Mouse (Mus musculus) 3134 (cell line): ENCODE data around the gene Pbx2.

Experiments
- DNase-seq: peaks from one replicate; pipeline ENCODE4 v3.0.0-alpha.2; 2011; ENCODE audit warnings: low spot score; ENCODE audit not compliant: insufficient read length; ENCODE audit errors: extremely low read depth

The Pbx2 gene

DNA sequence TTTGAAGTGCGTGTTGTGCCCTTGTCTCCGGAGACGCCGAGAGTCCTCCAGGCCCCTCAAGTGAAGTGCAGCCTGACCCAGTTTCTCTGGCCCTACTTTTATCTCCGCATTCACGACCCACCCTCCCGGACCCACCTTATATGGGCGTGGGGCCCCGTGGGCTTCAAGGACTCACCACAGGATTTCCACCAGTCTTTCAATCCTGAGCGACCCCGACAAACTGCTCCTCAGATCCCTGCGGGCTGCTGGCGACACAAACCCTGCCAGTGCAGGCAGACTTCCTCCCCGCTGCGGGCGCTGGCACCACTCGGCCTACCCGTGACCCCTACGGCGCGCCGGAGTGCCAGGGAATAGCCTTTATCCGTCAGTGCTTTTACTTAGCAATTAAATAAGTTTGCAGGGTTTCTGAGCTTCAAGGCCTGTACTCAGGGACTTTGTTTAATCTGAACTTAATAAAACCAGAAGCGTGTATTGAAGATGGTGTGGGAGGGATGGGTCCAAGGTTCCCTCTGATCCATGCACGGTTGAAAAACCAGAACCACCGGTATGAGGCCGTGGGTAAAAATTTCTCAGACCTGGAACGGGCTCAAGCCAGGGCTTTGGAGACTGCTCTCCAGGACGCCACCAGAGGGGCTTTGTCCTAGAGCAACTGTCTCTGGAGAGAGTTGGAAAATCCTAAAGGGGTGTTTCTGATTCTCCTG lies 37.0 kb downstream of the Pbx2 start, which contains the start of gene Ppt2:
TSS of gene Ppt2 (minus strand) at position 568 of the 701 bp plus-strand sequence.
- DNase-seq = no peak

DNA sequence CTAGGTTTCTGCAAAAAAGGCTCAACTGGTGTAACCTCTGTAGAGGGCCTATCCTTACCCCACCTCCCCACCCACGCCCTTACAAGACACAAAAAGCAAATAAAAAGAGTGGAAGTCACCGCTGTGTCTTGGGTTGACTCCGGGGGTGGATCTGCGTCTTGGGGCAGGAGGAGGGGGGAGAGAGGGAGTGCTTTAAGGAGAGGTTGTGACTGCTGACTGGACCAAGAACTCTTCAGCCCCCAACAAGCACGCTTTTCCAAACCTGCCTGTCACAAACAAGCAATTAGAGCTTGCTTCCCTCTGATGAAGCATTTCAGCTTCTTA lies 37.5 kb downstream of the Pbx2 start:
- no peak for DNase-seq

DNA sequence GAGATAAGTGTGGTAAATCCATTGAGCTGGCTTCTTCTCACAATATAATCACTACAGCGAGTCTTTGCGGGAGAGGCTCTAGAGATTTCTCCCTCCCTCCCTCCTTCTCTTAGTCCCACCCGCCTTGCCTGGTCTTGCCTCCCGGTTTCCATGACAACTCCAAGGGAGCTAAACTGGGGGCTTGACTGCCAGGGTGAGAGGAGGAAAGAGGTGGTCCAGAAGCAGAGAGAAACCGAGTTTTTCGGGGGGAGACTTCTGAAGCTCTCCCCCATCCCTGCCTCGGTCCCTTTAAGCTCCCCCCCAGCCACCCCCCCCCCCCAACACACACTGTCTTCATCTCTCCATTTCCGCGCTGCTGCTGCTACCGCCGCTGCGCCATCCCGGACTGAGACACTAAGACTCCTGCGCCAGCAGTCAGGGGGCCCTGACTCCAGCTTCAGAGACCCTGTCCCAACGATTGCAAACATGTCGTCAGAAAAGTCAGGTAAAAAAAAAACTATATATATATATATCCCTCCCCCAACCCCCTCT lies 38.2 kb downstream of the Pbx2 start, which contains the start of gene Prrt1:
TSS of gene Prrt1 (plus strand) at position 313 of the 531 bp plus-strand sequence.
- no peak for DNase-seq

DNA sequence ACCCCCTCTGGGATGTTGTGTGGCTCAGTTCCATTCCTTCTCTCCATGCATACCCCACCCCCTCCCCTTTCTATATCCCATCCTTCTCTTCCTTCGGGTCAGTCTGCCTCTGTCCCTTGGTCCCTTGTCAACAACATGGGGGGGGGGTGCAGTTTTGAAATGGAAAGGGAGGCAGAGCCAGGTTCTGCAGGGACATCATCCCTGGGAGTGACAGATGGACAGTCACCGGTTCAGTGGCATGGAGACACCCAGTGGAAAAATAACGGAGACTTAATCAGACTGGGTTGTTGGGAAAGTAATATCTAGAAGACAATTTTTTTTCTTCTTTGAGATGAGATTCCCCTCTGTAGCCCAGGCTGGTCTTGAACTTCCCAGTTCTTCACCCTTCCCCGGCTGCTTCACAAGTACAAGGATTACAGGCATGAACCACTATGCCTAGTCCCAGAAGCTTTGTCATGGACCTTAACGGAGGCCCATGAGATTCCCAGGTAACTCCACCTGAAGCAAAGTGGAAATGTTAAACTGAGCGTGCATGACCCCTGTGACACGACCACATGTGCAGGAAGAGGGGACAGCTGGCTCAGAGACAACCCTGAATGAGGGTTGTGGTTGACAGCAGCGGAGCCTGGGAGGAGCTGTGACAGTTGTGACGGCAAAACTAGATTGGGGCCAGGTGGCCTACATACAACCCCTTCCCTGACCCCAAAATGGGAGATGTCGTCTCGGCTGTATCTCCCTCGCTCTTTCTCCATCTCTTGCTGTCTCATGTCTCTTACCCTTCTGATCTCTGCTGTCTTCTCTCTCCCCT lies 38.9 kb downstream of the Pbx2 start:
- no peak for DNase-seq

DNA sequence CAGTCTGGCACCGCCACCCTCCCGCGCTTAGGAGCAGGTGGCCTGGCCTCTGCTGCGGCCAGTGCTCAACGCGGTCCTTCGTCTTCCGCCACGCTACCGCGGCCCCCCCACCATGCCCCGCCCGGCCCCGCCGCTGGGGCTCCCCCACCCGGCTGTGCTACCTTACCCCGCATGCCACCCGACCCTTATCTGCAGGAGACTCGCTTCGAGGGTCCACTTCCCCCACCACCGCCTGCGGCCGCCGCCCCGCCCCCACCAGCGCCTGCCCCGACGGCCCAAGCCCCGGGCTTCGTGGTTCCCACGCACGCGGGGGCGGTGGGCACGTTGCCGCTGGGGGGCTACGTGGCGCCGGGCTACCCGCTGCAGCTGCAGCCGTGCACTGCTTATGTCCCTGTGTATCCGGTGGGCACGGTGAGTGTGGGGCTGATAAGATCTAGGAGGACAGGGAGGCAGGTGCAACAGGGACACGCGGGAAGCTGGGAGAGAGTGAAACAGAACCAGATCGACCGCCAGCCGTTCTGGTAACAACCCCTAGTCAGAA lies 39.8 kb downstream of the Pbx2 start:
- no peak for DNase-seq

DNA sequence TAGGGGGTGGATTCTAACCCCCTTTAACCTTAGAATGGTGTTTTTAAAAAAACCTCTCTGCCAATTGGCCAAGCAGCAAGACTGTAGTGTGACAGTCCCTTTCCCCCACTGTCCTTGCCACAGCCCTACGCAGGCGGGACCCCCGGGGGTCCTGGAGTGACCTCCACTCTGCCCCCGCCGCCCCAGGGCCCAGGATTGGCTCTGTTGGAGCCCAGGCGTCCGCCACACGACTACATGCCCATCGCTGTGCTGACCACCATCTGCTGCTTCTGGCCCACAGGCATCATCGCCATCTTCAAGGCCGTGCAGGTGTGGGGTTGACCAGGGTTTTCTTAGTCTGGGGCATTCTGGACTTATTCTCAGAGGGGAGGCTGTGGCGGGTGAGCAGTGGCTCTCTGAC lies 40.6 kb downstream of the Pbx2 start:
- no peak for DNase-seq

DNA sequence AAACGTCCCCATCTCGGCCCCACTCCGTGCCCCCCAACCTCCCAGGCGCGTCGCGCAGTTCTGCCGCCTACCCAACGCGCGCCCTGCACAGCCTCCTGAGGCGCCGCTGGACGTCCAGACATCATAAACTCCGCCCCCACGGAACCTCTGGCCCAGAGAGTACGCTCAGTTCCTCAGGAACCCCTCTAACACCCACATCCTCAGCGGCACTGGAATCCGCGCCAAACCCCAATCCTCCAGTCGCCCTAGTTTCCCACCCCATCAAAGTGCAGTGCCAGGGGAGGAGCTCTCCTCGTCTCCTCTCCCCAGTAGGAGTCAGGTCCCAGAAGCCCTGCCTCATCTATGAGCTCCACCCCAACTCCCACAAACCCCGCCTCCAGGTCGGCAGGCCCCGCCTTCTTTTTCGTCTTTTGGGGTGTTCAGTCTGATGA lies 41.2 kb downstream of the Pbx2 start:
- DNase-seq = no peak

DNA sequence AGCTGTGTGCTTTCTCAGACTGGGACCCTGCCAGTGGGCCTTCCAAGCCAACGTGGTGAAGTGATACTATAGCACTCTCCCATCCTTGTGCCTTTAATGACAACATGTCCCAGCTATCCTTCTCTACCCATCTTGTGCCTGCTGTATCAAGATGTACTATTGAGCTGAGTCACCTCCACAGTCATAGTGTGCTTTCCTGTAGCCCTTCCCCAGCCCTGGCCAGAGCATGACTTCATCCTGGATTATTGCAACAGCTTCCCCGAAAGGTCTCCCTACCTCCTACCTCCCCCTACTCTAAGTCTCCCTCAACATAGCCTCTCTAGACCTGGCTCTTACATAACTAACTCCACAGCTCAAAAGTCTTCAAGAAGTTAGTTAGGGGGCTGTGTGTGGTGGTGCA lies 44.6 kb downstream of the Pbx2 start:
- DNase-seq = no peak

DNA sequence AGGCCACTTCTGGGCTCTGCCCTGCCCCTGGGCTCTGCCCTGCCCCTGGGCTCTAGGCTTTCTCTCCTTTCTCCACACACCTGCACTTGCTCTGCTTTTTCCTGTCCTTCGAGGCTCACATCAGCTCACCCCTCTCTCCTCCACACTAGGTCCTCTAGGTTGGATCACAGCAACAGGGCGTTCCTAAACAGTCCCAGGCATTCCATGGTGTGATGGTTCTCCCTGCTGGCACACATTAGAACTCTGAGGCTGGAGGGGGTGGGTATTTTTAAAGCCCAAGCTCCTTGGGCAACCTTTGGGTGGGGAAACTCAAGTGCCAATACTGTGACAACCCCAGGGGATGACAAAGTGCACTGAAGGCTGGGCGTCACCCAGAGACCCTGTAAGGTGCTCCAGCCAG lies 46.4 kb downstream of the Pbx2 start:
- no peak for DNase-seq

DNA sequence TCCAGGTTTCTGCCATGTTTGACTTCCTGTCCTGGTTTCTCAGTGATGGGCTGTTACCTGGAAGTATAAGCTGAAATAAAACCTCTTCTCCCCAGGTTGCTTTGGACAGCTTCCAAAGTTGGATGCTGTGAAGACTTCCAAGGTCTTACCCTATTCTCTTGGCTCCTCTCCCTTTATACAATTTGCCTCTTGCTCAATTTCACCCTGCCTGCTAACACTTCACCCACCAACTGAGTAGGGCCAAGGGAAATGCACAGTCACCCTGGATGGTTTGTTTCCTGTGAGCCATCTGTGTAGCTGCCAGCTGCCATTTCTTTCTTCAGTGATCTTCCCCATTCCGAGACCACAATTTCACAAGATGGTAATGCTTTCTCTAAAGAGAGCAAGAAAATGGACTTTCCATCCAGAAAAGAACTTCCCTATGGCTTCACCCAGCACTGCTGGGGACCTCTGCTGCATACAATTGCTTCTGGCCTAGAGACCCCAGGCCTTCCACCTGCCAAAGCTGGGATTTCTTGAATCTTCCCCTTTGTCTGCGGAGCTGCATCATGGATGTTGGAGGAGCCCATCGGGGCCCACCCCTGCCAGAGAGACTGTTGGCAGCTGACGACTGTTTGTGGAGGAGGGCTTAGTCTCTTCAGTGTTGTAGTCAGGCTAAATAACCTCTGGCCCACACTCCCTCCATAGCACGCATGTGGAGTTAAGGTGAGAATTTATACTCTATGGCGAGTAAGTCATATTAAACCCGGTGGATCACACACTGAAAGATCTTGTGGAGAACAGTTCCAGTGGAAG lies 48.6 kb downstream of the Pbx2 start:
- DNase-seq = no peak

DNA sequence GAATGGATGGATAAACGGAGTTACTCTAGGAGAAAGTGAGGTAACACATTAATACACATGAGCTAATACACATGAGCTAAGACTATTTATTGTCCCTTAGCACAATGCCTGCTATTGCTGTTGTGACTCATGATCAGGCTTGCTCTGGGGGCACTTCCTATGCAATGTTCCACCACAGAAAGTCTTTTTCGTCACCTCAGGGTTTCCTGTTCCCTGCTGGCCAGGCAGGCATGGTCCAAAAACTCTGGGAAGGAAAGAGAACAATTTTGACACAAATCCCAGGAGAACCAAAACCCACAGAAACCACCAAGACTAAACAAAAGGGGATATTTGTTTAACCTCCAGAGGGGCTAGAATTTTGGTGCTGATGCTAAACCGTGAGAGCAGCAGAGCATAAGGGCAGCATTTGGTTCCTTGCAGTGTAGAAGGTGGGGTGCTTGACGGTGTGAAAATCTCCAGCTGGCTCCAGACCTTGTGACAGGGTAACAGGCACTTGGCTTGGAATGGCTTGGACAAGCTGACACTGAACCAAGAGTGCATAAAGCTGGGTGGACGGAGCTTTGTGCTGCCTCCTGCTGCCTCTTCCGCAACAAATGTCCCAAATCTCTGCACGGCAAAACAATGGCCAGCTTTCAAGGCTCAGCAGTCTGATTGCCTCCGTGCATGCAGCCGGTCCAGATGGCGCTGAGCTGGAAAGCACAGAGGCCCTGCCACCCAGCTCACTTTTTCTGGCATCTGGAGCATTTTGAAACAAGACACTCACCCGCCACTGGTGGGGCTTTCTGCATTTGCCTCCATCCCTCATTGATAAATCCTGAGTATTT lies 49.9 kb downstream of the Pbx2 start:
- peak; percentile 71 for DNase-seq

DNA sequence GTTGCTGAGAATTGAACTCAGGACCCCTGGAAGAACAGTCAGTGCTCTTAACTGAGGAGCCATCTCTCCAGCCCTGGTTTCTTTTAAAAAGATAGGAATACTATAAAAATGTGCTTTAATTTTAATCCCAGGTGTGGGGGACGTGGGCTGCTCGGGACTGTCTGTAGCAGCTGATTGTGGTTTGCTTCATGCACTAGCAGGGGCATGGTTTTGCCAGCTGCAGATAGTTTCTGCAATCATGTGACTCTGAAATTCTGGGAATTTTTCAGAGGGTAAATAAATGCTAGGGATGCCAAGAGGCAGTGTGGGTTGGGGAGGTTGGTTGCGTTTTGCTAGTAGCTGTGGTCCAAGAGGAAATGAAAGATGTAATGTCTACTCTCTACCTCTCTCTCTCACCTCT lies 50.9 kb downstream of the Pbx2 start:
- DNase-seq = no peak

DNA sequence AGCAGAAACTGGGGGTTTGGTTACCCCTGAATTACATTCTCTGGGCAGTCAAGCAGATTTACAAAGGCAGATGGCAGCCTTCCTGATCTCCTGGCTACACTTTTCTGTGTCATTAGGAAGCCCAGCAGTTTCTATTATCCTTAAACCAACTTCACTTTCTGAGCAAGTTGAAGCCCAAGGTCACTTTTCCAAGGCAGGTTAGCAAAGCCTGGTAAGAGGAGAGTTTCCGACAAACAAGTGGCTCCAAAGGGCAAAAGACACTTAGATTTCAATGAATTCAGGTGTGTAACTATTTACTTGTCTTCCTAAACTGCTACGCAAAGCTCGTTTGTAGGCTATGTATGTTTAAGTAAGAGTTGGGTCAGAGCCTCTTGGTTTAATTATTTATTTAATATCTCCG lies 52.3 kb downstream of the Pbx2 start:
- DNase-seq = no peak

DNA sequence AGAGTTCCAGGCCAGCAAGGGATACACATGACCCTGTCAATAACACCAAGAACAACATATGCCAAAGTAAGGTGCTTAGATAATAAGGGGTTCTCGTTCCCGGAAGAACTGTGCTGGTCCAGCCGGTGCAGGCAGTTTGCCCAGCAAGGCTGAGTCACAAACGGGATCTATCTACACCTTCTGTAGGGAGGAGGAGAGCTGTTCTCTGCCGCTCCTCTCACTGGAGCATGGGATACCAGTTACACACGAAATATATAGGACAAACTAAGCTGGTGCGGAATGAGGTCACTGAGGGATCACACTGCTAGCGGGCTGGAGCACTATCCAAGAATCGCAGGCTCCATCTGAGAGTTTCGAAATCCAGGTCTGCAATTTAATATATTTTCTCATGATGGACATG lies 52.9 kb downstream of the Pbx2 start:
- no peak for DNase-seq

DNA sequence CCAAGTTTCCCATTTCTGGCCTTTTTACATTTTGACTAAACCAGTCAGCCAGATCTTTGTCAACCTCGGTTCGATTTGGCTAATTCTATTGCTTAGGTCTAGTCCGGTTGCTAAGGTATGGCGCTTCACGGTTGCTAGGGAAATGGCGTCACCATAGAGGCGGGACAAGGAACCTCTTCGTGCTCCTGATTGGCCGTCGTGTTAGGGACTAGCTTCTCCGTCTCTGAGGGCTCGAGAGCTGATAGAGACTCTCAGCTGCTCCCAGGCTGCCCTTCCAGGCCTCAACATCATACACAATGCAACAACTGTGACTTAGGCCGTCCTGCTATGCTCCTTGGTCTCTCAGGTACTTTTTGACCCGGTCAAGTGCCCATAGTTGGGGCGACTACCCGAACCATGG lies 53.5 kb downstream of the Pbx2 start, which contains the start of gene Fkbpl:
TSS of gene Fkbpl (plus strand) at position 157 of the 400 bp plus-strand sequence.
- DNase-seq = peak; percentile 77

DNA sequence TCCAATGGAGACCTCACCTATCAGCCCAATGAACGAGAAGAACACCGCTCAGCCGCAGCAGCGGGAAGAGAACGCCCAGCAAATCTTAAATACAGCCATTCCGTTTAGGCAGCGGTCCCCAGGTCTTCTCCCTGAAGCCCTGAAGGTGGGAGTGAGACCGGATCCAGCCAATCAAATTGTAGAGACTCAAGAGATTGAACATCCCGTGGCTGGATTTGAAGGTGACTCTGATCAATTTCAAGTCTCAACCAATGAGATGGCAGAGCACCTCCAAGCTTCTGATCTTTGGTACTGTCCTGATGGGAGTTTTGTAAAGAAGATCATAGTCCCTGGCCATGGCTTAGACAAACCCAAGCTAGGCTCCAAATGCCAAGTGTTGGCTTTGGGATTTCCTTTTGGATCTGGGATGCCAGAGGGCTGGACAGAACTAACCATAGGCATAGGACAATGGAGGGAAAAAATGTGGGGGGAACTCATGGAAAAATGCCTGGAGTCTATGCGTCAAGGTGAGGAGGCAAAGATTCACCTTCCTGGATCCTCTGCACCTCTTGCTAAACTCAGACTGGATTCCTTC lies 54.3 kb downstream of the Pbx2 start:
- DNase-seq = no peak

DNA sequence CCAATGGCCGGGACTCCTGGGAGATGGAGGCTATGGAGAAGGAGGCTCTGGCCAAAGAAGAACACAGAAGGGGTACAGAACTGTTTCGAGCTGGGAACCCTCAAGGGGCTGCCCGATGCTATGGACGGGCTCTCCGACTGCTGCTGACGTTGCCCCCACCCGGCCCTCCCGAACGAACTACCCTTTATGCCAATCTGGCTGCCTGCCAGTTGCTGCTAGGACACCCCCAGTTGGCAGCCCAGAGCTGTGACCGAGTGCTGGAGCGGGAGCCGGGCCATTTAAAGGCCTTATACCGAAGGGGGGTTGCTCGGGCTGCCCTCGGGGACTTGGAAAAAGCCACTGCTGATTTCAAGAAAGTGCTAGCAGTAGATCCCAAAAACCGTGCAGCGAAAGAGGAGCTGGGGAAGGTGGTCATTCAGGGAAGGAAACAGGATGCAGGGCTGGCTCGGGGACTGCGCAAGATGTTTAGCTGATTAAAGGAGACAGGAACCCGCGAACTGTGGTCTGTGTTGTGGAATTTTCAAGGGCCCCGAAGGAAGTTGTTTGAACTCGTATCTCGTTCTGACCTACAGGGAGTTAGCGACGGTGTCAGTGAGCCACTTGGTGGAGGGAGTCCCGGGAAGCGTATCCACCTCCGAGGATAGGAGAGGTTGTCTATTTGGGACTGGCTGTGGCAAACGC lies 54.9 kb downstream of the Pbx2 start:
- no peak for DNase-seq
